Mouse (Mus musculus): ENCODE measurements around the gene Epha1. TPM values are rescaled to one million over a fixed set of nuclear protein-coding genes. Genes with fewer than 3 reads are reported as not detected.

Gene Epha1
- polyA plus RNA-seq, 1 experiment from 2014 or later, result 21.8 TPM

- no peak within 1 kb of the TSS for H3K9ac ChIP-seq (replicated peaks; ENCODE audit: low read depth)
Observed at GRCm38 (mm10) chr6:42324482-42325267, 48.4 kb downstream of the Epha1 start, which contains the start of gene Fam131b. Gene Fam131b (minus strand): TSS chr6:42324643.

GRCm38 (mm10) chr6:42324067-42324481 lies 49.0 kb downstream of the Epha1 start:
- H3K4me3 ChIP-seq (ENCODE audit: low read depth, low read length), result peak overlapping the region; percentile 51

More at GRCm38 (mm10) chr6:42324482-42325267, 48.4 kb downstream of the Epha1 start, which contains the start of gene Fam131b:
- Histone ChIP-seq H3K27me3 (replicated peaks; ENCODE audit: insufficient read depth, low read length) (peaks cover 17% of the 10 kb centered on the region; the same call in 1 of the 2 replicates), H3K36me3 (ENCODE audit: insufficient read depth, low read length) (no peaks in the 10 kb centered on the region), H3K4me2 (replicated peaks; ENCODE audit: low read depth, low read length) (peak within 1 kb of the TSS; percentile 89), H3K27ac (ENCODE audit: low read length) (no peak within 1 kb of the TSS), H3K4me1 (ENCODE audit: insufficient read depth, low read depth, low read length) (peaks cover 6% of the 10 kb centered on the region; the same call in 1 of the 2 replicates), H3K9me3 (ENCODE audit: low read length) (no peaks in the 10 kb centered on the region), H3K4me3 (ENCODE audit: low read depth, low read length) (peak within 1 kb of the TSS; percentile 51)
- peak; percentile 47 for ATAC-seq
- WGBS, result under 1% methylated on average over 21 of the region's 68 CpGs
- no peak for DNase-seq (ENCODE audit: low spot score)
- TF ChIP-seq CTCF (IDR thresholded peaks at IDR 0.05), result no peak
- no peak for TF ChIP-seq EP300 (IDR thresholded peaks at IDR 0.05)

GRCm38 (mm10) chr6:42323371-42324066 lies 49.5 kb downstream of the Epha1 start:
- Histone ChIP-seq H3K4me1 (ENCODE audit: insufficient read depth, low read depth, low read length) (peaks cover 6% of the 10 kb centered on the region; the same call in 1 of the 2 replicates), H3K27me3 (replicated peaks; ENCODE audit: insufficient read depth, low read length) (peaks cover 17% of the 10 kb centered on the region; the same call in 1 of the 2 replicates), H3K36me3 (ENCODE audit: insufficient read depth, low read length) (no peaks in the 10 kb centered on the region), H3K9ac (replicated peaks; ENCODE audit: low read depth) (no peak overlapping the region), H3K4me2 (replicated peaks; ENCODE audit: low read depth, low read length) (peak overlapping the region; percentile 89), H3K4me3 (ENCODE audit: low read depth, low read length) (peak overlapping the region; percentile 51), H3K9me3 (ENCODE audit: low read length) (no peaks in the 10 kb centered on the region), H3K27ac (ENCODE audit: low read length) (no peak overlapping the region)
- TF ChIP-seq EP300 (IDR thresholded peaks at IDR 0.05) (no peak), CTCF (IDR thresholded peaks at IDR 0.05) (no peak)
- DNase-seq (ENCODE audit: low spot score) (no peak), ATAC-seq (peak; percentile 34; the same call in 1 of the 2 replicates)
- WGBS, result 2% methylated on average over 28 of the region's 28 CpGs

More at GRCm38 (mm10) chr6:42324067-42324481, 49.0 kb downstream of the Epha1 start:
- WGBS, result under 1% methylated on average over 9 of the region's 32 CpGs
- DNase-seq (ENCODE audit: low spot score), result no peak
- H3K9ac ChIP-seq (replicated peaks; ENCODE audit: low read depth), result no peak overlapping the region
- no peak for TF ChIP-seq EP300 (IDR thresholded peaks at IDR 0.05)
- TF ChIP-seq CTCF (IDR thresholded peaks at IDR 0.05), result no peak
- H3K4me2 ChIP-seq (replicated peaks; ENCODE audit: low read depth, low read length), result peak overlapping the region; percentile 89
- peak; percentile 25 for ATAC-seq
- no peaks in the 10 kb centered on the region for H3K9me3 ChIP-seq (ENCODE audit: low read length)
- H3K27me3 ChIP-seq (replicated peaks; ENCODE audit: insufficient read depth, low read length), result peaks cover 17% of the 10 kb centered on the region; the same call in 1 of the 2 replicates
- peaks cover 6% of the 10 kb centered on the region; the same call in 1 of the 2 replicates for H3K4me1 ChIP-seq (ENCODE audit: insufficient read depth, low read depth, low read length)
- H3K27ac ChIP-seq (ENCODE audit: low read length), result no peak overlapping the region
- no peaks in the 10 kb centered on the region for H3K36me3 ChIP-seq (ENCODE audit: insufficient read depth, low read length)

- no peaks in the 10 kb centered on the region for H3K36me3 ChIP-seq (ENCODE audit: insufficient read depth, low read length)
- ATAC-seq, result peak; percentile 52
- H3K9me3 ChIP-seq (ENCODE audit: low read length), result no peaks in the 10 kb centered on the region
- no peaks in the 10 kb centered on the region for H3K4me1 ChIP-seq (ENCODE audit: insufficient read depth, low read depth, low read length)
- WGBS, result 64% methylated on average over 4 of the region's 4 CpGs
- no peak overlapping the region for H3K4me2 ChIP-seq (replicated peaks; ENCODE audit: low read depth, low read length)
- H3K9ac ChIP-seq (replicated peaks; ENCODE audit: low read depth), result no peak overlapping the region
- no peak overlapping the region for H3K27ac ChIP-seq (ENCODE audit: low read length)
- TF ChIP-seq EP300 (IDR thresholded peaks at IDR 0.05) (no peak), CTCF (IDR thresholded peaks at IDR 0.05) (no peak)
- DNase-seq (ENCODE audit: low spot score), result no peak
- no peak overlapping the region for H3K4me3 ChIP-seq (ENCODE audit: low read depth, low read length)
- 0 out of 2 replicates have a peak, but pooled peaks cover 3% of the 10 kb centered on the region for H3K27me3 ChIP-seq (replicated peaks; ENCODE audit: insufficient read depth, low read length)
Observed at GRCm38 (mm10) chr6:42318293-42318692, 54.8 kb downstream of the Epha1 start.

- Histone ChIP-seq H3K36me3 (ENCODE audit: insufficient read depth, low read length) (no peaks in the 10 kb centered on the region), H3K27me3 (replicated peaks; ENCODE audit: insufficient read depth, low read length) (no peaks in the 10 kb centered on the region), H3K27ac (ENCODE audit: low read length) (no peak overlapping the region), H3K4me2 (replicated peaks; ENCODE audit: low read depth, low read length) (no peak overlapping the region), H3K9ac (replicated peaks; ENCODE audit: low read depth) (no peak overlapping the region), H3K4me1 (ENCODE audit: insufficient read depth, low read depth, low read length) (no peaks in the 10 kb centered on the region), H3K4me3 (ENCODE audit: low read depth, low read length) (no peak overlapping the region), H3K9me3 (ENCODE audit: low read length) (no peaks in the 10 kb centered on the region)
- DNase-seq (ENCODE audit: low spot score) (no peak), ATAC-seq (no peak)
- no peak for TF ChIP-seq CTCF (IDR thresholded peaks at IDR 0.05)
- no peak for TF ChIP-seq EP300 (IDR thresholded peaks at IDR 0.05)
- WGBS, result 72% methylated on average over 2 of the region's 2 CpGs
Observed at GRCm38 (mm10) chr6:42310427-42311053, 62.5 kb downstream of the Epha1 start.

All from lung, postnatal 0 days (tissue).